Mouse (Mus musculus) neutrophil, adult 59 days (primary cell): ENCODE results near the gene Sik2. TPM values are rescaled to one million over a fixed set of nuclear protein-coding genes. Genes with fewer than 3 reads are reported as not detected.

Experiments
- total RNA-seq, 2 experiments: library from RNA; stranded (reverse); gene quantifications; 1 replicate in 1 of 2; 2 replicates in 1 of 2; pipeline ENCODE4 v1.2.4; 2023

Gene Sik2
- 10 to 100 TPM; 40.8 to 43.8 TPM for total RNA-seq

GRCm38 (mm10) chr9:51008841-51009655, at the start of gene Sik2:
Gene Sik2 (minus strand): TSS chr9:51009073.

GRCm38 (mm10) chr9:50845081-50845480, 163.8 kb downstream of the Sik2 start, which contains the start of gene Ppp2r1b:
Gene Ppp2r1b (plus strand): TSS chr9:50845301.

Other genes starting within 250 kb of the Sik2 start
- gene Fdxacb1, start 240.8 kb downstream of the Sik2 start, total RNA-seq, result 1 to 10 TPM; 4.1 to 8.1 TPM
- 10 to 100 TPM; 12.7 to 14.5 TPM for gene Alg9, start 234.1 kb downstream of the Sik2 start, total RNA-seq
- gene 1110032A03Rik, start 233.6 kb downstream of the Sik2 start, total RNA-seq, result 1 to 10 TPM; 7.9 to 9.5 TPM
- gene Ppp2r1b, start 163.8 kb downstream of the Sik2 start, total RNA-seq, result 10 to 100 TPM; 24.1 to 27.8 TPM
- gene Btg4, start 51.8 kb upstream of the Sik2 start, total RNA-seq, result not detected
- 1 to 10 TPM; 2.9 to 5.9 TPM for gene Layn, start 68.0 kb upstream of the Sik2 start, total RNA-seq
- gene 4833427G06Rik, start 93.0 kb upstream of the Sik2 start, total RNA-seq, result not detected
- gene Gm32742, start 156.4 kb upstream of the Sik2 start, total RNA-seq, result not detected
- gene Pou2af1, start 204.6 kb upstream of the Sik2 start, total RNA-seq, result 1 to 10 TPM; 5.5 to 8.9 TPM